Mouse (Mus musculus): ENCODE data around the gene Rasa4. TPM values are rescaled to one million over a fixed set of nuclear protein-coding genes. Genes with fewer than 3 reads are reported as not detected.

Rasa4 gene
- polyA plus RNA-seq, 1 experiment from 2014 or later = 2.8 TPM

DNA sequence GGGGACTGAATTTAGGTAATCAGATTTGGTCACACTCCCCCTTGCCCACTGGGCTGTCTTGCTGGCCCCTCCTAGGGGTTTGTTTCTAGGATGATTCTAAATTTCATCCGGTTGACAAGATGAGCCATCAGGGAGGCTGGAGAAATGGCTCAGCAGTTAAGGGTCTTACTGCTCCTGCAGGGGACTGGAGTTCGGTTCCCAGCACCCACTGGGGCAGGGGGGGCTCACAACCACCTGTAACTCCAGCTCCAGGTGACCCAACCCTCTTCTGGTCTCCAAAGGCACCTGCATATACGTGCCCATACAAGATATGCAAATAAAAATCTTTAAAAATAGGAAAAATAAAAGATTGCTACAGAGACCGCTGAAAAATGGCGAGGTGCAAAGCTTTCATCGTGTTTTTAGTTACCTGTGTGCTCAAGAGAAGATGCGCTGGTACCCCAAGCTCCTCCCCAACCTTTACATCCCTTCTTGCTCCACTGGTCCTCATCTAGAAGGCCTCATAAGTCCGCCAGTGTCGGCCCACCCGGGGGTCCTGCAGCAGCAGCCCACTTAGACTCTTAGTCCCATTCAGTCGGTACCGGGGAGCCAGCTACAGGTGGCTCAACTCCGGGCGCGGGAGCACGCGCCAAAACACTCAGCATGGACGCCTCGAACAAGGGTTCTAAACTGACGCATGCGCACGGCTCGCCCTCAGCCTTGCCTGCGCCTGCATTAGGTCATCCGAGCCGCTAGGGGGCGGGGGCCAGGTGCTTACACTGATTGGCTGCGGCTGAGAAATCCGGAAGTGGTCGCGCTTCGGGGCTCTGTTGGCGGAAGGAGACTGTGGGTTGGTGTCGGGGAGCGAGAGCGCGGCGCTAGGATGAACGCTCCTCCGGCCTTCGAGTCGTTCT, 32.4 kb downstream of the Rasa4 start, which contains the start of gene Polr2j:
Gene Polr2j (plus strand): TSS at position 741 of the 893 bp plus-strand sequence.
- peak; percentile 98 for DNase-seq (ENCODE audit: low spot score)
- Histone ChIP-seq H3K4me1 (ENCODE audit: insufficient read depth, low read depth, low read length) (peaks cover 8% of the 10 kb centered on the region), H3K4me2 (replicated peaks; ENCODE audit: low read depth, low read length) (peak within 1 kb of the TSS; percentile 80), H3K27ac (ENCODE audit: low read length) (peak within 1 kb of the TSS; percentile 52), H3K27me3 (replicated peaks; ENCODE audit: insufficient read depth, low read length) (no peaks in the 10 kb centered on the region), H3K36me3 (ENCODE audit: insufficient read depth, low read length) (0 out of 2 replicates have a peak, but pooled peaks cover 7% of the 10 kb centered on the region), H3K9ac (replicated peaks; ENCODE audit: low read depth) (peak within 1 kb of the TSS; percentile 87), H3K9me3 (ENCODE audit: low read length) (no peaks in the 10 kb centered on the region), H3K4me3 (ENCODE audit: low read depth, low read length) (peak within 1 kb of the TSS; percentile 92)
- WGBS = 3% methylated on average over 42 of the region's 42 CpGs
- TF ChIP-seq CTCF (IDR thresholded peaks at IDR 0.05) = peak; percentile 99
- no peak for TF ChIP-seq EP300 (IDR thresholded peaks at IDR 0.05)
- peak; percentile 98 for ATAC-seq

DNA sequence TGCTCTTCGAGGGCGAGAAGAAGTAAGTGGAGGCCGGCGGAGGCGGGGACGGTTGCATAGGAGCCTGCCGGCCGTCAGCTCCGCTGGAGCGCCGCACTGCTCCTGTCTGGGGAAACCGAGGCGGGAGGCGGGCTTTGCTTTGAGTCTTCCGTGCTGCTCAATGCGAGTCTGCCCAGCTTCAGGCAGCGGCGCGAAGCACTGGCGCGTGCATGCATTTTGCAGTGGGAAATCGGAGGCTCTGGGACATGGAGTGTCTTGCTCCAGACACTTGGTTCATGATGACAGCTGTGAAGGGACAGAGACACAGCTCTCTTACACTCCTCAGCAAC, 33.0 kb downstream of the Rasa4 start:
- DNase-seq (ENCODE audit: low spot score) (no peak), ATAC-seq (peak; percentile 64)
- TF ChIP-seq EP300 (IDR thresholded peaks at IDR 0.05) (no peak), CTCF (IDR thresholded peaks at IDR 0.05) (no peak)
- peak overlapping the region; percentile 80 for H3K4me2 ChIP-seq (replicated peaks; ENCODE audit: low read depth, low read length)
- H3K9me3 ChIP-seq (ENCODE audit: low read length) = no peaks in the 10 kb centered on the region
- peak overlapping the region; percentile 87 for H3K9ac ChIP-seq (replicated peaks; ENCODE audit: low read depth)
- 0 out of 2 replicates have a peak, but pooled peaks cover 8% of the 10 kb centered on the region for H3K36me3 ChIP-seq (ENCODE audit: insufficient read depth, low read length)
- H3K4me1 ChIP-seq (ENCODE audit: insufficient read depth, low read depth, low read length) = peaks cover 8% of the 10 kb centered on the region
- WGBS = under 1% methylated on average over 18 of the region's 22 CpGs
- peak overlapping the region; percentile 52 for H3K27ac ChIP-seq (ENCODE audit: low read length)
- peak overlapping the region; percentile 92 for H3K4me3 ChIP-seq (ENCODE audit: low read depth, low read length)
- H3K27me3 ChIP-seq (replicated peaks; ENCODE audit: insufficient read depth, low read length) = no peaks in the 10 kb centered on the region

DNA sequence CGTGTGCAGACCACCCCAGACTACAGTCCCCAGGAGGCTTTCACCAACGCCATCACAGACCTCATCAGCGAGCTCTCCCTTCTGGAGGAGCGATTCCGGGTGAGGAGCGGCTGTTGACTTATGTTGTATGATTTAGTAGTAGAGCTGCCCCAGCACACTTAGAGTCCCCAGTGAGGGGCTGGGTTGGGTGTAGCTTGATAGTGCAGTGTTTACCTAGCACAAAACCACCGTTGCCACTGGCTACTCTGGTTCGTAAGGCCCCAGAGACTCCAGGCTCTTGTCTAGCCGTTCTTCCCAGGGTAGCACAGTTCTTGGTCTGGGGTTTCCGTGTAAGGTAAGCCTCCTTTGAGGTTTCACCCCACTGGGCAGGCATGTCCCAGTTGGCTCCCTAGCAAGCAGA, 38.4 kb downstream of the Rasa4 start:
- WGBS = 78% methylated on average over 10 of the region's 10 CpGs
- ATAC-seq (no peak), DNase-seq (ENCODE audit: low spot score) (no peak)
- Histone ChIP-seq H3K36me3 (ENCODE audit: insufficient read depth, low read length) (peaks cover 29% of the 10 kb centered on the region), H3K9ac (replicated peaks; ENCODE audit: low read depth) (no peak overlapping the region), H3K27ac (ENCODE audit: low read length) (no peak overlapping the region), H3K4me2 (replicated peaks; ENCODE audit: low read depth, low read length) (no peak overlapping the region), H3K4me1 (ENCODE audit: insufficient read depth, low read depth, low read length) (peaks cover 5% of the 10 kb centered on the region), H3K27me3 (replicated peaks; ENCODE audit: insufficient read depth, low read length) (no peaks in the 10 kb centered on the region), H3K4me3 (ENCODE audit: low read depth, low read length) (no peak overlapping the region), H3K9me3 (ENCODE audit: low read length) (no peaks in the 10 kb centered on the region)
- TF ChIP-seq CTCF (IDR thresholded peaks at IDR 0.05) = no peak
- TF ChIP-seq EP300 (IDR thresholded peaks at IDR 0.05) = no peak

DNA sequence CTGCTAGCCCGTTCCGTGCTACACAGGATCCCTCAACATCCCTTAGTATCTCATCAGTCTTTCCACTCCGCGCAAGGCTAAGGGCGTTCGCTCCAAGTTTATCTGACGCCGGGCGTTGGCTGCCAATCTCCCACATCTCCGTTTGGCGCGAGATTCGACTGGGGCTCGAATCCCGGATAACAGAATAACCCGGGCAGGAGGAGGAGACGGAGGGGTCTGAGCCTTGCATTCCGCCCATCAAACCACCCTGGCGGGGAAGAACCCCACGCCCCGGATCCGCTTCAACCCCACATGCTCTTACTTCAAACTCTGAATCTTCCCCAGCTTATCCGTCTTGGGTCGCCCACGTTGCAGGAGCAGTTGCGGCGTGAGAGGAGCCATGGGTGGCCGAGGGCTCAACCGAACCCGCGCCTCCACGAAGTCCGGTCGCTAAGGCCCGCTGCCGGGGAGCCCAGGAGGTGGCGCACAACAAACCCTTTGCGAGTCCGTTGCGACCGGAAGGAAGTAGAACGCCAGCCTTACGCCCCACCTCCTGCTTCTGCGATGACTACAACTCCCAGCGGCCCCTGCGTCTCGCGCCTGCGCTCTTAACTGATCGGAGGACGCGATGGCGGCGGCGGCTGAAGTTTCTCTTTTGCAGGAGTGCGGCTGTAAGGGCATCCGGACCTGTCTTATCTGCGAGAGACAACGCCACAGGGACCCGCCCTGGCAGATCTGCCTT, 52.0 kb downstream of the Rasa4 start, which contains the start of the genes Lrwd1 and Alkbh4:
Gene Lrwd1 (minus strand): TSS at position 504 of the 721 bp plus-strand sequence.
Gene Alkbh4 (plus strand): TSS at position 576 of the 721 bp plus-strand sequence.
- H3K36me3 ChIP-seq (ENCODE audit: insufficient read depth, low read length) = 0 out of 2 replicates have a peak, but pooled peaks cover 7% of the 10 kb centered on the region
- peak; percentile 97 for ATAC-seq
- H3K4me1 ChIP-seq (ENCODE audit: insufficient read depth, low read depth, low read length) = peaks cover 7% of the 10 kb centered on the region; the same call in 1 of the 2 replicates
- H3K27me3 ChIP-seq (replicated peaks; ENCODE audit: insufficient read depth, low read length) = no peaks in the 10 kb centered on the region
- TF ChIP-seq CTCF (IDR thresholded peaks at IDR 0.05) (peak; percentile 89), EP300 (IDR thresholded peaks at IDR 0.05) (no peak)
- peak within 1 kb of the TSS; percentile 78 for H3K4me2 ChIP-seq (replicated peaks; ENCODE audit: low read depth, low read length)
- no peaks in the 10 kb centered on the region for H3K9me3 ChIP-seq (ENCODE audit: low read length)
- H3K9ac ChIP-seq (replicated peaks; ENCODE audit: low read depth) = peak within 1 kb of the TSS; percentile 61
- peak within 1 kb of the TSS; percentile 66 for H3K27ac ChIP-seq (ENCODE audit: low read length)
- peak within 1 kb of the TSS; percentile 69 for H3K4me3 ChIP-seq (ENCODE audit: low read depth, low read length)
- peak; percentile 99 for DNase-seq (ENCODE audit: low spot score)
- under 1% methylated on average over 60 of the region's 60 CpGs for WGBS

DNA sequence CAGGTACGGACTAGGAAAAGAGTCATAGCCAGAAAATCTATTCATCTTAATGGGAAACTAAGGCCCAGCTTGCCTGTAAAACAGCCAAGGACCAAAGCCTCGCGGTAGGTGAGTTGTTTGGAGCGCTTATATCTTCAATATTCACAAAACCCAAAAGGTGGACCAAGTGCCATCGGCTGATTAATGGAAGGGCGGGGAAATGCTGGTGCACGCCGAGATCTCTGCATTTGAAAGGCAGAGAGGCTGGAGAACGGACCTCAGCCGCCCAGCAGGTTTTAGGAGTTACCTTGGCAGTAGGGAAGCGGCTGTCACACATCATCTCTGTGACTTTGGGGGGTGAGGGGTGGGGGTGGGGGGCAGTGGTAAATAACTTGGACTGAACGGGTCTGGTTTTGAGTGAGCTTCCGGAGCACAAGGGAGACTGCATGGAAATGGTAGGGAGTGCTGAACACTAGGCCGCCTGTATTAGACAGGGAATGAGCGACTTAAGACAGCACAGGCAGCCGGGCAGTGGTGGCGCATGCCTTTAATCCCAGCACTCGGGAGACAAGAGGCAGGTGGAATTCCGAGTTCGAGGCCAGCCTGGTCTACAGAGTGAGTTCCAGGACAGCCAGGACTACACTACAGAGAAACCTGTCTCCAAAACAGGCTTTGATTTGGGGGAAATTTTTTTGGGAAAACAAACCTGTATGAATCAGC, 52.7 kb downstream of the Rasa4 start:
- TF ChIP-seq EP300 (IDR thresholded peaks at IDR 0.05) (no peak), CTCF (IDR thresholded peaks at IDR 0.05) (no peak)
- ATAC-seq (peak; percentile 12; the same call in 1 of the 2 replicates), DNase-seq (ENCODE audit: low spot score) (no peak)
- Histone ChIP-seq H3K4me3 (ENCODE audit: low read depth, low read length) (peak overlapping the region; percentile 69), H3K4me1 (ENCODE audit: insufficient read depth, low read depth, low read length) (peaks cover 7% of the 10 kb centered on the region; the same call in 1 of the 2 replicates), H3K9ac (replicated peaks; ENCODE audit: low read depth) (peak overlapping the region; percentile 61), H3K27ac (ENCODE audit: low read length) (peak overlapping the region; percentile 55), H3K36me3 (ENCODE audit: insufficient read depth, low read length) (0 out of 2 replicates have a peak, but pooled peaks cover 14% of the 10 kb centered on the region), H3K4me2 (replicated peaks; ENCODE audit: low read depth, low read length) (peak overlapping the region; percentile 78), H3K9me3 (ENCODE audit: low read length) (no peaks in the 10 kb centered on the region), H3K27me3 (replicated peaks; ENCODE audit: insufficient read depth, low read length) (no peaks in the 10 kb centered on the region)
- WGBS = 4% methylated on average over 20 of the region's 20 CpGs

Data from lung, postnatal 0 days (tissue).